Comparison of ENCODE assay signal across 10 mouse cellular contexts in the genomic region with DNA sequence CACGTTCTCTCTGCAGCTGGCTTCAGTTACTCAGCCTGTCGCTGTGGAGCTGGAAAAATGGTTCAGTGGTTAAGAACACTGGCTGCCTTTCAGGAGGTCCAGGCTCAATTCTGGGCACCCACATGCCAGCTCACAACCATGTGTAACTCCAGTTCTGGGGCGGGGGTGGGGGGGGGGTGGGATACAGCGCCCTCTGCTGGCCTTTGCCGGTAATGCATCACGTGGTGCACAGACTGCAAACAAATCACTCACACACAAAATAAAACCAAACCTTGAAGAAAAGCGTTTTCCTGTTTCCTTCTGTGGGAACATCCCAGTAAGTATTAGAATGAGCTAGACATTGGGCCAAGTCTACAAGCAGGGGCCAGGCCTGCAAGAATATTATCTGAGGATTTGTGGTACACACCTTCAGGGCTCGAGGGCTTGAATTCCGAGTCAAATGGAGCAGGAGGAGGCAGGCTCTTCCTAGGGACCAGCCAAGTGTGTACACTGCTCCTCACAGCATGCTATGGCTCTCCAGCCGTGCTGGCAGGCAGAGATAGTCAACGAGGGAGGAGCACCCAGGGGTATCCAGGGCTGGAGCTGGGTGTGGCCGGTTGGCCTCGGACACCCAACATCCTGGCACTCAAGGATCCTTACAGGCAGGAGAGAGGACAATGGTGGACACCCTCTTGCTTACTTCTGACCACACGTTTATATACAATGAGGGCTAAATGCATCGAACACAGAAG.
DNase-seq lines count a peak whose midpoint lies in the region; ATAC-seq lines count a peak whose summit lies in the region.
"Had no signal": no experiment of that assay in that cellular context is flagged by ENCODE, and none has a peak within 500 bp of the region (broad histone marks: within the 10 kb centered on the region; RNA-seq: fewer than 3 reads in every experiment).

No protein-coding gene starts in this region.

- H3K36me3 ChIP-seq in kidney, embryonic 15.5 days, result no peaks in the 10 kb centered on the region
- no peaks in the 10 kb centered on the region for H3K36me3 ChIP-seq in lung, embryonic 15.5 days
- H3K36me3 ChIP-seq: intestine, embryonic 15.5 days had no signal

- WGBS in kidney, embryonic 15.5 days, result 47% methylated on average over 15 of the region's 15 CpGs
- WGBS in lung, embryonic 15.5 days, result 39% methylated on average over 15 of the region's 15 CpGs

- no peak for ATAC-seq in kidney, embryonic 15.5 days (replicated peaks; ENCODE audit: low FRiP score)
- peak; percentile 19; the same call in 1 of the 2 replicates for ATAC-seq in lung, embryonic 15.5 days (ENCODE audit: borderline replicate concordance, extremely low read depth, low FRiP score, low TSS enrichment)
- ATAC-seq in megakaryocyte, adult 5-6 weeks (ENCODE audit: poor library complexity, severe bottlenecking), result no peak
- ATAC-seq: intestine, embryonic 15.5 days had no signal

- no peak overlapping the region for H3K9ac ChIP-seq in kidney, embryonic 15.5 days
- H3K9ac ChIP-seq in lung, embryonic 15.5 days, result no peak overlapping the region
- H3K9ac ChIP-seq: intestine, embryonic 15.5 days had no signal

- H3K4me3 ChIP-seq in kidney, embryonic 15.5 days (replicated peaks), result no peak overlapping the region
- H3K4me3 ChIP-seq in lung, embryonic 15.5 days, result no peak overlapping the region
- H3K4me3 ChIP-seq: intestine, embryonic 15.5 days had no signal

- no peak overlapping the region for H3K4me2 ChIP-seq in kidney, embryonic 15.5 days
- H3K4me2 ChIP-seq in lung, embryonic 15.5 days, result peak overlapping the region; percentile 30; the same call in 1 of the 2 replicates
- H3K4me2 ChIP-seq: intestine, embryonic 15.5 days had no signal

- peak; percentile 77 for DNase-seq in adrenal gland, postnatal 14 days
- no peak for DNase-seq in adrenal gland, adult 18-20 months (ENCODE audit: low spot score in 2 of 2)
- DNase-seq in kidney, adult 8-10 months, result no peak
- DNase-seq in A20 (ENCODE audit: low read depth, low spot score), result peak; percentile 28
- DNase-seq in layer of hippocampus, postnatal 25 days (ENCODE audit: extremely low spot score in 1 of 2, low spot score in 1 of 2), result no peak
- DNase-seq: right cerebral cortex, postnatal 14 days had no signal

- peaks cover 13% of the 10 kb centered on the region for H3K4me1 ChIP-seq in kidney, embryonic 15.5 days
- peaks cover 12% of the 10 kb centered on the region for H3K4me1 ChIP-seq in lung, embryonic 15.5 days

- peak overlapping the region; percentile 62 for H3K27ac ChIP-seq in kidney, embryonic 15.5 days
- H3K27ac ChIP-seq in lung, embryonic 15.5 days, result 0 out of 2 replicates have a peak overlapping the region, but pooled peaks have one; percentile 16
- H3K27ac ChIP-seq: intestine, embryonic 15.5 days had no signal

- H3K27me3 ChIP-seq in kidney, embryonic 15.5 days, result 0 out of 2 replicates have a peak, but pooled peaks cover 2% of the 10 kb centered on the region
- H3K27me3 ChIP-seq in lung, embryonic 15.5 days, result peaks cover 4% of the 10 kb centered on the region; the same call in 1 of the 2 replicates
- H3K27me3 ChIP-seq: intestine, embryonic 15.5 days had no signal

- H3K9me3 ChIP-seq in kidney, embryonic 15.5 days (replicated peaks), result no peaks in the 10 kb centered on the region
- H3K9me3 ChIP-seq in lung, embryonic 15.5 days, result no peaks in the 10 kb centered on the region
- H3K9me3 ChIP-seq: intestine, embryonic 15.5 days had no signal

Comparison
In these comparisons a context has a peak if more than half of its experiments do, and no peak if none do; other contexts are left out.
1. DNase-seq: peak in adrenal gland, postnatal 14 days (single experiment) and A20 (single experiment); none in adrenal gland, adult 18-20 months (0 of 2), kidney, adult 8-10 months (0 of 2) and layer of hippocampus, postnatal 25 days (0 of 2).